Mouse (Mus musculus): Measurements from ENCODE around the gene 1110008P14Rik. TPM values are rescaled to one million over a fixed set of nuclear protein-coding genes. Genes with fewer than 3 reads are reported as not detected.

The 1110008P14Rik gene
- polyA plus RNA-seq, 1 experiment: 102 TPM

- Histone ChIP-seq H3K36me3 (ENCODE audit: control insufficient read depth, insufficient read depth, low read length) (no peaks in the 10 kb centered on the region), H3K27ac (ENCODE audit: control insufficient read depth, insufficient read depth, low read depth, low read length) (no peak overlapping the region), H3K4me3 (ENCODE audit: control insufficient read depth, low read depth, low read length) (peak overlapping the region; percentile 46), H3K4me1 (ENCODE audit: control insufficient read depth, insufficient read depth, low read length) (peaks cover 22% of the 10 kb centered on the region), H3K27me3 (ENCODE audit: control insufficient read depth, insufficient read depth, low read length) (no peaks in the 10 kb centered on the region)
- TF ChIP-seq CTCF (IDR thresholded peaks at IDR 0.05; ENCODE audit: control insufficient read depth, insufficient read depth, insufficient replicate concordance, low read depth, low read length): peak; percentile 27; the same call in 1 of the 2 replicates
- TF ChIP-seq POLR2A (IDR thresholded peaks at IDR 0.05; ENCODE audit: control insufficient read depth, low read depth, low read length): no peak
Measured at GRCm38 (mm10) chr2:32361437-32361836, 20.3 kb downstream of the 1110008P14Rik start.

DNA sequence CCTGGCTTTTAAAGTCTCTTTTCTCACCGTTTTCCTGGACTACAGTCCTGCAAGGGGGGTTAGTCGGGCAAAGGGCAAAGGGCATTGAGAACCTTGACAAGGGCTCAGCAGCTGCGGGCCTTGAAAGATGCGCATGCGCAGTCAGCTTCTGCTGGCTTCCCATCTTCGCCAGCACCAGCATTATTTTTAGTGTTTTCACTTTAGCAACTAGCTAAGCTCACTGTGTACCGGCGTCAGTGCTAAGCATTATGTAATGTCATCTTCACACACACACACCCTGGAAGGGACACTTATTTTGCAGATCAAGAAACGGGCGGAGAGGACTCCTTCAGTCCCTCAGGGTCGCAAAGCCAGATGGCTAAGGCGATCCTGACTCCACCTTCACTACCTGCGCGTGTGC lies 21.0 kb downstream of the 1110008P14Rik start:
- Histone ChIP-seq H3K4me3 (ENCODE audit: control insufficient read depth, low read depth, low read length) (peak overlapping the region; percentile 20; the same call in 1 of the 2 replicates), H3K4me1 (ENCODE audit: control insufficient read depth, insufficient read depth, low read length) (peaks cover 22% of the 10 kb centered on the region), H3K27me3 (ENCODE audit: control insufficient read depth, insufficient read depth, low read length) (no peaks in the 10 kb centered on the region), H3K27ac (ENCODE audit: control insufficient read depth, insufficient read depth, low read depth, low read length) (no peak overlapping the region), H3K36me3 (ENCODE audit: control insufficient read depth, insufficient read depth, low read length) (no peaks in the 10 kb centered on the region)
- TF ChIP-seq CTCF (IDR thresholded peaks at IDR 0.05; ENCODE audit: control insufficient read depth, insufficient read depth, insufficient replicate concordance, low read depth, low read length) (no peak), POLR2A (IDR thresholded peaks at IDR 0.05; ENCODE audit: control insufficient read depth, low read depth, low read length) (no peak)

GRCm38 (mm10) chr2:32358381-32358780 lies 23.4 kb downstream of the 1110008P14Rik start:
- Histone ChIP-seq H3K27me3 (ENCODE audit: control insufficient read depth, insufficient read depth, low read length) (no peaks in the 10 kb centered on the region), H3K36me3 (ENCODE audit: control insufficient read depth, insufficient read depth, low read length) (no peaks in the 10 kb centered on the region), H3K4me1 (ENCODE audit: control insufficient read depth, insufficient read depth, low read length) (peaks cover 14% of the 10 kb centered on the region), H3K4me3 (ENCODE audit: control insufficient read depth, low read depth, low read length) (no peak overlapping the region), H3K27ac (ENCODE audit: control insufficient read depth, insufficient read depth, low read depth, low read length) (no peak overlapping the region)
- no peak for TF ChIP-seq CTCF (IDR thresholded peaks at IDR 0.05; ENCODE audit: control insufficient read depth, insufficient read depth, insufficient replicate concordance, low read depth, low read length)
- TF ChIP-seq POLR2A (IDR thresholded peaks at IDR 0.05; ENCODE audit: control insufficient read depth, low read depth, low read length): no peak

DNA sequence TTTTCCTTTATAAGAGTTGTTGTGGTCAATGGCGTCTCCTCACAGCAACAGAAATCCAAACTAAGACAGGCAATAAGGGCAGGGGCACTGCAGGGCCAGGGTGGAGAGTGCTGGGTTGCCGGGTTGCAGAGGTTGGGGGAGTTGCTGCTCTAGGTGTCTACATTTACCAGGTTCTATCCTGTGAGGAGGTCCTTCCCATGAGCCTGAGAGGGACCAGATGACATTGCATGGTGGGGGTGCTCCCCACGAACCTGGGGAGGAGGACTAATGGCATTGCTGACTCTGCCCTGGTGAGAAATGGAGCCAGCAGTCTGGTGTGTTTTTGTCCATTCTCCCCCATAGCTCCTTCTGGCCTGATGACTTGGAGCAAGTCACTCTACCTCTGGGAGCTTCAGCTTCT lies 24.0 kb downstream of the 1110008P14Rik start:
- Histone ChIP-seq H3K4me3 (ENCODE audit: control insufficient read depth, low read depth, low read length) (no peak overlapping the region), H3K27me3 (ENCODE audit: control insufficient read depth, insufficient read depth, low read length) (no peaks in the 10 kb centered on the region), H3K27ac (ENCODE audit: control insufficient read depth, insufficient read depth, low read depth, low read length) (no peak overlapping the region), H3K4me1 (ENCODE audit: control insufficient read depth, insufficient read depth, low read length) (peaks cover 15% of the 10 kb centered on the region), H3K36me3 (ENCODE audit: control insufficient read depth, insufficient read depth, low read length) (no peaks in the 10 kb centered on the region)
- TF ChIP-seq CTCF (IDR thresholded peaks at IDR 0.05; ENCODE audit: control insufficient read depth, insufficient read depth, insufficient replicate concordance, low read depth, low read length) (no peak), POLR2A (IDR thresholded peaks at IDR 0.05; ENCODE audit: control insufficient read depth, low read depth, low read length) (no peak)

DNA sequence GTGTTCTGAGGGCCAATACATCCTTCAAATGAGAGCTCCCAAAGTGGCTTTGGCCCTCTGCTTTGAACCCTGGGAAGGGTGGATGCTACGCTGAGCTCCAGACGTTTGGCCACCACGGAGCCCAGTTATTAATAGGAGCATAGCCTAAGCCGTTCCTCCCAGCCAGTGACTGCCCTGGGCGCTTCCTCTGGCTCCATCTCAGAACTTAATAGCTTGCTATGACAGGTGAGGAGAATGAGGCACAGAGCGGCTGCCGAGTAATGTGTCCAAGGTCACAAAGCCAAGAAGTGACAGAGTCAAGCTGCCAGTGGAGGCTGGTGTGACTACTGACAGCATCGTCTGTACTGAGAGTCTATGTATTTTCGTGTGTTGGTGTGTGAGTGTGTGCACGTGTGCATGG lies 25.5 kb downstream of the 1110008P14Rik start:
- H3K36me3 ChIP-seq (ENCODE audit: control insufficient read depth, insufficient read depth, low read length): no peaks in the 10 kb centered on the region

GRCm38 (mm10) chr2:32354336-32354895 lies 27.3 kb downstream of the 1110008P14Rik start:
- no peak for TF ChIP-seq CTCF (IDR thresholded peaks at IDR 0.05; ENCODE audit: control insufficient read depth, insufficient read depth, insufficient replicate concordance, low read depth, low read length)
- no peak for TF ChIP-seq POLR2A (IDR thresholded peaks at IDR 0.05; ENCODE audit: control insufficient read depth, low read depth, low read length)
- H3K4me3 ChIP-seq (ENCODE audit: control insufficient read depth, low read depth, low read length): no peak overlapping the region; the same call in 1 of the 2 replicates
- peaks cover 9% of the 10 kb centered on the region for H3K4me1 ChIP-seq (ENCODE audit: control insufficient read depth, insufficient read depth, low read length)
- H3K27ac ChIP-seq (ENCODE audit: control insufficient read depth, insufficient read depth, low read depth, low read length): no peak overlapping the region
- H3K36me3 ChIP-seq (ENCODE audit: control insufficient read depth, insufficient read depth, low read length): no peaks in the 10 kb centered on the region
- H3K27me3 ChIP-seq (ENCODE audit: control insufficient read depth, insufficient read depth, low read length): no peaks in the 10 kb centered on the region

More for the DNA sequence above, 25.5 kb downstream of the 1110008P14Rik start:
- H3K4me3 ChIP-seq (ENCODE audit: control insufficient read depth, low read depth, low read length): no peak overlapping the region
- no peak overlapping the region for H3K27ac ChIP-seq (ENCODE audit: control insufficient read depth, insufficient read depth, low read depth, low read length)
- TF ChIP-seq POLR2A (IDR thresholded peaks at IDR 0.05; ENCODE audit: control insufficient read depth, low read depth, low read length) (no peak), CTCF (IDR thresholded peaks at IDR 0.05; ENCODE audit: control insufficient read depth, insufficient read depth, insufficient replicate concordance, low read depth, low read length) (no peak)
- peaks cover 13% of the 10 kb centered on the region for H3K4me1 ChIP-seq (ENCODE audit: control insufficient read depth, insufficient read depth, low read length)
- no peaks in the 10 kb centered on the region for H3K27me3 ChIP-seq (ENCODE audit: control insufficient read depth, insufficient read depth, low read length)

- TF ChIP-seq POLR2A (IDR thresholded peaks at IDR 0.05; ENCODE audit: control insufficient read depth, low read depth, low read length) (no peak), CTCF (IDR thresholded peaks at IDR 0.05; ENCODE audit: control insufficient read depth, insufficient read depth, insufficient replicate concordance, low read depth, low read length) (no peak)
- Histone ChIP-seq H3K4me1 (ENCODE audit: control insufficient read depth, insufficient read depth, low read length) (peaks cover 9% of the 10 kb centered on the region), H3K36me3 (ENCODE audit: control insufficient read depth, insufficient read depth, low read length) (no peaks in the 10 kb centered on the region), H3K27me3 (ENCODE audit: control insufficient read depth, insufficient read depth, low read length) (no peaks in the 10 kb centered on the region), H3K27ac (ENCODE audit: control insufficient read depth, insufficient read depth, low read depth, low read length) (no peak overlapping the region), H3K4me3 (ENCODE audit: control insufficient read depth, low read depth, low read length) (peak overlapping the region; percentile 93; the same call in 1 of the 2 replicates)
Measured at GRCm38 (mm10) chr2:32353836-32354235, 27.9 kb downstream of the 1110008P14Rik start.
